In genomic region chr2:27895648-27896047, GRCm38 (mm10) we compare ENCODE assay signal across 13 mouse cellular contexts.
"Had no signal": no experiment of that assay in that cellular context is flagged by ENCODE, and none has a peak within 500 bp of the region (broad histone marks: within the 10 kb centered on the region; RNA-seq: fewer than 3 reads in every experiment).

No protein-coding gene starts in this region.

- H3K4me3 ChIP-seq: liver, embryonic 15.5 days; midbrain, embryonic 13.5 days; neural tube, embryonic 13.5 days had no signal

- H3K36me3 ChIP-seq: liver, embryonic 15.5 days; midbrain, embryonic 13.5 days; neural tube, embryonic 13.5 days had no signal

- H3K9ac ChIP-seq: liver, embryonic 15.5 days; midbrain, embryonic 13.5 days; neural tube, embryonic 13.5 days had no signal

- H3K4me2 ChIP-seq: liver, embryonic 15.5 days; midbrain, embryonic 13.5 days; neural tube, embryonic 13.5 days had no signal

- H3K4me1 ChIP-seq: liver, embryonic 15.5 days; midbrain, embryonic 13.5 days had no signal

- H3K27me3 ChIP-seq: midbrain, embryonic 13.5 days; neural tube, embryonic 13.5 days had no signal

- H3K27ac ChIP-seq: liver, embryonic 15.5 days; midbrain, embryonic 13.5 days; neural tube, embryonic 13.5 days had no signal

- ATAC-seq: lung, postnatal 0 days; midbrain, embryonic 13.5 days had no signal

- H3K9me3 ChIP-seq: liver, embryonic 15.5 days; midbrain, embryonic 13.5 days; neural tube, embryonic 13.5 days had no signal

- DNase-seq: kidney, adult 2 months; kidney, postnatal 36 days; layer of hippocampus, adult 9-11 months; liver; lung, adult 2 months; lung, postnatal 36 days; right cerebral cortex, adult 18-20 months; right cerebral cortex, postnatal 25 days; thymus, postnatal 36 days had no signal
